Mouse (Mus musculus) cerebellum, postnatal 14 days (tissue): ENCODE results near the gene Slc6a11.
A peak's percentile ranks its signal among the peaks of the same experiment; 100 is the strongest.

Source experiments
- DNase-seq, 2 experiments: peaks; one replicate each; pipeline ENCODE4 v3.0.0; 2021; ENCODE audit warnings: mixed read lengths in 2 of 2

Gene Slc6a11

GRCm38 (mm10) chr6:114267979-114268378 is 136.9 kb downstream of the Slc6a11 start:
- no peak for DNase-seq

GRCm38 (mm10) chr6:114269589-114269988 is 138.5 kb downstream of the Slc6a11 start:
- DNase-seq, result peak in 1 of 2 experiments; percentile 44

- no peak for DNase-seq
Observed at GRCm38 (mm10) chr6:114270799-114271198, 139.8 kb downstream of the Slc6a11 start.

- peak; percentile 85 to 86 for DNase-seq
Observed at GRCm38 (mm10) chr6:114272279-114272678, 141.2 kb downstream of the Slc6a11 start.

GRCm38 (mm10) chr6:114273997-114274728 is 143.1 kb downstream of the Slc6a11 start:
- no peak for DNase-seq

- no peak for DNase-seq
Observed at GRCm38 (mm10) chr6:114275800-114276199, 144.8 kb downstream of the Slc6a11 start.

GRCm38 (mm10) chr6:114282469-114283277 is 151.6 kb downstream of the Slc6a11 start, which contains the start of gene Slc6a1:
Gene Slc6a1 (plus strand): TSS chr6:114282635.
- DNase-seq, result peak; percentile 66 to 79

GRCm38 (mm10) chr6:114283278-114283770 is 152.3 kb downstream of the Slc6a11 start:
- no peak for DNase-seq

GRCm38 (mm10) chr6:114283927-114284703 is 153.1 kb downstream of the Slc6a11 start:
- no peak for DNase-seq

GRCm38 (mm10) chr6:114285424-114285823 is 154.4 kb downstream of the Slc6a11 start:
- DNase-seq, result no peak

- no peak for DNase-seq
Observed at GRCm38 (mm10) chr6:114289106-114289505, 158.1 kb downstream of the Slc6a11 start.

- peak in 1 of 2 experiments; percentile 63 for DNase-seq
Observed at GRCm38 (mm10) chr6:114290184-114290583, 159.1 kb downstream of the Slc6a11 start.

- peak; percentile 47 to 59 for DNase-seq
Observed at GRCm38 (mm10) chr6:114290929-114291328, 159.9 kb downstream of the Slc6a11 start.

GRCm38 (mm10) chr6:114291396-114291795 is 160.4 kb downstream of the Slc6a11 start:
- DNase-seq, result peak in 1 of 2 experiments; percentile 59

- peak in 1 of 2 experiments; percentile 57 for DNase-seq
Observed at GRCm38 (mm10) chr6:114293511-114293910, 162.5 kb downstream of the Slc6a11 start.

- DNase-seq, result peak in 1 of 2 experiments; percentile 60
Observed at GRCm38 (mm10) chr6:114295086-114295485, 164.0 kb downstream of the Slc6a11 start.

GRCm38 (mm10) chr6:114297260-114298002 is 166.4 kb downstream of the Slc6a11 start:
- no peak for DNase-seq
